Mouse (Mus musculus) kidney, embryonic 16.5 days (tissue): ENCODE data around the gene Clic3. TPM values are rescaled to one million over a fixed set of nuclear protein-coding genes. Genes with fewer than 3 reads are reported as not detected.
"Not testable (repeated sequence)": the region's sequence is repeated elsewhere in the genome, so short reads cannot be mapped to it uniquely, and the experiment has no call there.

ENCODE experiments used
- ATAC-seq: fragments of 200-750 bp; cut with Nextera tagmentation; 2 replicates; pipeline ENCODE4 v1.8.0; 2017; ENCODE audit warnings: moderate TSS enrichment; ENCODE audit not compliant: low FRiP score, low TSS enrichment
- H3K27ac ChIP-seq: fragments of 300-500 bp; sonication (generic); 2 replicates; pipeline ENCODE4 v1.5.1; 2014; ENCODE audit warnings: low read length
- H3K27me3 ChIP-seq: fragments of 300-500 bp; sonication (generic); 2 replicates; pipeline ENCODE4 v1.6.1; 2014; ENCODE audit warnings: low read length, control low read depth, mixed read lengths; ENCODE audit not compliant: insufficient read depth
- H3K36me3 ChIP-seq: fragments of 300-500 bp; sonication (generic); 2 replicates; pipeline ENCODE4 v1.6.1; 2014; ENCODE audit warnings: low read length, control low read depth, mixed read lengths; ENCODE audit not compliant: insufficient read depth
- H3K4me1 ChIP-seq: fragments of 300-500 bp; sonication (generic); 2 replicates; pipeline ENCODE4 v1.6.1; 2014; ENCODE audit warnings: low read length, control low read depth, mixed read lengths; ENCODE audit not compliant: insufficient read depth
- H3K4me2 ChIP-seq: fragments of 300-500 bp; sonication (generic); replicated peaks from 2 replicates; pipeline ENCODE4 v1.6.1; 2014; ENCODE audit warnings: low read depth, low read length
- H3K4me3 ChIP-seq: fragments of 300-500 bp; sonication (generic); 2 replicates; pipeline ENCODE4 v1.5.1; 2014; ENCODE audit warnings: mild to moderate bottlenecking, low read length
- H3K9ac ChIP-seq: fragments of 300-500 bp; sonication (generic); replicated peaks from 2 replicates; pipeline ENCODE4 v1.6.1; 2014; ENCODE audit warnings: low read length
- H3K9me3 ChIP-seq: fragments of 300-500 bp; sonication (generic); 2 replicates; pipeline ENCODE4 v1.6.1; 2016; ENCODE audit warnings: low read length, control low read depth
- WGBS: fragments of 180-500 bp; shearing (Covaris S2); extraction: QIAGEN DNeasy Blood & Tissue Kit; methylation state at CpG from one replicate; pipeline ENCODE4 v1.1.7; 2014; 5-methylcytosine and 5-hydroxymethylcytosine counted together
- polyA plus RNA-seq: library from polyadenylated mRNA; unstranded; fragments of >200 nt; fragmentation: Nextera tagmentation; extraction: Ambion mirVana; gene quantifications from 2 replicates; pipeline ENCODE4 v1.2.1, GENCODE M21; 2015

Gene Clic3
- polyA plus RNA-seq: 3.9 and 8.5 TPM in 2 replicates

GRCm38 (mm10) chr2:25456205-25456953 is at the start of gene Clic3:
Clic3 (plus strand) TSS chr2:25456838.
- 64% methylated on average over 14 of the region's 14 CpGs for WGBS
- Histone ChIP-seq H3K4me2 (no peak within 1 kb of the TSS), H3K27me3 (no peaks in the 10 kb centered on the region), H3K27ac (no peak within 1 kb of the TSS), H3K36me3 (no peaks in the 10 kb centered on the region), H3K9me3 (no peaks in the 10 kb centered on the region), H3K9ac (peak within 1 kb of the TSS; percentile 11; the same call in 1 of the 2 replicates), H3K4me1 (peaks cover 11% of the 10 kb centered on the region), H3K4me3 (no peak within 1 kb of the TSS)
- no peak for ATAC-seq

- Histone ChIP-seq H3K9me3 (no peaks in the 10 kb centered on the region), H3K36me3 (no peaks in the 10 kb centered on the region), H3K4me2 (no peak overlapping the region), H3K27me3 (peaks cover 7% of the 10 kb centered on the region; the same call in 1 of the 2 replicates), H3K9ac (no peak overlapping the region), H3K4me1 (0 out of 2 replicates have a peak, but pooled peaks cover 2% of the 10 kb centered on the region), H3K4me3 (no peak overlapping the region), H3K27ac (no peak overlapping the region)
- no peak for ATAC-seq
- WGBS: 87% methylated on average over 10 of the region's 10 CpGs
These were observed 47.7 kb upstream of the Clic3 start for GRCm38 (mm10) chr2:25408908-25409307.

GRCm38 (mm10) chr2:25413436-25413835 is 43.2 kb upstream of the Clic3 start:
- not testable (repeated sequence) for H3K9me3 ChIP-seq, ATAC-seq, H3K4me1 ChIP-seq, H3K9ac ChIP-seq, H3K36me3 ChIP-seq, H3K4me2 ChIP-seq, H3K27ac ChIP-seq, H3K27me3 ChIP-seq, H3K4me3 ChIP-seq

GRCm38 (mm10) chr2:25417426-25417825 is 39.2 kb upstream of the Clic3 start:
- no peak for ATAC-seq
- WGBS: 29% methylated on average over 3 of the region's 3 CpGs

GRCm38 (mm10) chr2:25421896-25422295 is 34.7 kb upstream of the Clic3 start:
- Histone ChIP-seq H3K9ac (no peak overlapping the region), H3K9me3 (no peaks in the 10 kb centered on the region), H3K4me1 (no peaks in the 10 kb centered on the region), H3K27ac (no peak overlapping the region), H3K4me2 (no peak overlapping the region), H3K27me3 (peaks cover 12% of the 10 kb centered on the region; the same call in 1 of the 2 replicates), H3K36me3 (no peaks in the 10 kb centered on the region), H3K4me3 (no peak overlapping the region)
- 22% methylated on average over 3 of the region's 3 CpGs for WGBS
- ATAC-seq: peak; percentile 44; the same call in 1 of the 2 replicates

More at GRCm38 (mm10) chr2:25417426-25417825, 39.2 kb upstream of the Clic3 start:
- H3K4me2 ChIP-seq: no peak overlapping the region
- H3K27me3 ChIP-seq: no peaks in the 10 kb centered on the region
- H3K27ac ChIP-seq: no peak overlapping the region
- H3K9me3 ChIP-seq: no peaks in the 10 kb centered on the region
- H3K4me3 ChIP-seq: no peak overlapping the region
- H3K4me1 ChIP-seq: no peaks in the 10 kb centered on the region
- H3K36me3 ChIP-seq: no peaks in the 10 kb centered on the region
- H3K9ac ChIP-seq: no peak overlapping the region

- H3K4me1 ChIP-seq: no peaks in the 10 kb centered on the region
- H3K27ac ChIP-seq: no peak within 1 kb of the TSS
- ATAC-seq: no peak
- H3K9me3 ChIP-seq: no peaks in the 10 kb centered on the region
- no peak within 1 kb of the TSS for H3K4me2 ChIP-seq
- peaks cover 12% of the 10 kb centered on the region; the same call in 1 of the 2 replicates for H3K27me3 ChIP-seq
- WGBS: 55% methylated on average over 17 of the region's 17 CpGs
- H3K4me3 ChIP-seq: no peak within 1 kb of the TSS
- no peaks in the 10 kb centered on the region for H3K36me3 ChIP-seq
- 0 out of 2 replicates have a peak within 1 kb of the TSS, but pooled peaks have one; percentile 6 for H3K9ac ChIP-seq
These were observed 33.8 kb upstream of the Clic3 start, which contains the start of gene Fut7 for GRCm38 (mm10) chr2:25422587-25423410. Fut7 (plus strand) TSS chr2:25423267.

- H3K9ac ChIP-seq: 0 out of 2 replicates have a peak overlapping the region, but pooled peaks have one; percentile 6
- no peak overlapping the region for H3K27ac ChIP-seq
- H3K27me3 ChIP-seq: peaks cover 12% of the 10 kb centered on the region; the same call in 1 of the 2 replicates
- no peaks in the 10 kb centered on the region for H3K36me3 ChIP-seq
- H3K4me1 ChIP-seq: peaks cover 4% of the 10 kb centered on the region; the same call in 1 of the 2 replicates
- H3K4me2 ChIP-seq: no peak overlapping the region
- no peak overlapping the region for H3K4me3 ChIP-seq
- WGBS: 25% methylated on average over 1 of the region's 1 CpGs
- no peak for ATAC-seq
- no peaks in the 10 kb centered on the region for H3K9me3 ChIP-seq
These were observed 33.0 kb upstream of the Clic3 start for GRCm38 (mm10) chr2:25423626-25424025.

- H3K9ac ChIP-seq: no peak overlapping the region
- no peaks in the 10 kb centered on the region for H3K36me3 ChIP-seq
- peaks cover 16% of the 10 kb centered on the region; the same call in 1 of the 2 replicates for H3K27me3 ChIP-seq
- H3K4me2 ChIP-seq: no peak overlapping the region
- no peaks in the 10 kb centered on the region for H3K9me3 ChIP-seq
- H3K4me1 ChIP-seq: peaks cover 20% of the 10 kb centered on the region
- 47% methylated on average over 27 of the region's 27 CpGs for WGBS
- H3K4me3 ChIP-seq: no peak overlapping the region
- ATAC-seq: no peak
- H3K27ac ChIP-seq: no peak overlapping the region
These were observed 31.2 kb upstream of the Clic3 start for GRCm38 (mm10) chr2:25425481-25425880.

- no peaks in the 10 kb centered on the region for H3K36me3 ChIP-seq
- no peaks in the 10 kb centered on the region for H3K9me3 ChIP-seq
- no peak for ATAC-seq
- peaks cover 16% of the 10 kb centered on the region; the same call in 1 of the 2 replicates for H3K27me3 ChIP-seq
- no peak overlapping the region for H3K4me3 ChIP-seq
- no peak overlapping the region for H3K4me2 ChIP-seq
- no peak overlapping the region for H3K9ac ChIP-seq
- H3K4me1 ChIP-seq: peaks cover 32% of the 10 kb centered on the region
- 25% methylated on average over 5 of the region's 5 CpGs for WGBS
- H3K27ac ChIP-seq: no peak overlapping the region
These were observed 29.9 kb upstream of the Clic3 start for GRCm38 (mm10) chr2:25426721-25427191.
